Mouse (Mus musculus) adipocyte (in vitro differentiated cells): ENCODE measurements around the gene Poldip2.
A peak's percentile ranks its signal among the peaks of the same experiment; 100 is the strongest.

Source experiments
- DNase-seq: peaks from one replicate; pipeline ENCODE4 v3.0.0-alpha.2; 2016; ENCODE audit warnings: low spot score

Gene Poldip2

DNA sequence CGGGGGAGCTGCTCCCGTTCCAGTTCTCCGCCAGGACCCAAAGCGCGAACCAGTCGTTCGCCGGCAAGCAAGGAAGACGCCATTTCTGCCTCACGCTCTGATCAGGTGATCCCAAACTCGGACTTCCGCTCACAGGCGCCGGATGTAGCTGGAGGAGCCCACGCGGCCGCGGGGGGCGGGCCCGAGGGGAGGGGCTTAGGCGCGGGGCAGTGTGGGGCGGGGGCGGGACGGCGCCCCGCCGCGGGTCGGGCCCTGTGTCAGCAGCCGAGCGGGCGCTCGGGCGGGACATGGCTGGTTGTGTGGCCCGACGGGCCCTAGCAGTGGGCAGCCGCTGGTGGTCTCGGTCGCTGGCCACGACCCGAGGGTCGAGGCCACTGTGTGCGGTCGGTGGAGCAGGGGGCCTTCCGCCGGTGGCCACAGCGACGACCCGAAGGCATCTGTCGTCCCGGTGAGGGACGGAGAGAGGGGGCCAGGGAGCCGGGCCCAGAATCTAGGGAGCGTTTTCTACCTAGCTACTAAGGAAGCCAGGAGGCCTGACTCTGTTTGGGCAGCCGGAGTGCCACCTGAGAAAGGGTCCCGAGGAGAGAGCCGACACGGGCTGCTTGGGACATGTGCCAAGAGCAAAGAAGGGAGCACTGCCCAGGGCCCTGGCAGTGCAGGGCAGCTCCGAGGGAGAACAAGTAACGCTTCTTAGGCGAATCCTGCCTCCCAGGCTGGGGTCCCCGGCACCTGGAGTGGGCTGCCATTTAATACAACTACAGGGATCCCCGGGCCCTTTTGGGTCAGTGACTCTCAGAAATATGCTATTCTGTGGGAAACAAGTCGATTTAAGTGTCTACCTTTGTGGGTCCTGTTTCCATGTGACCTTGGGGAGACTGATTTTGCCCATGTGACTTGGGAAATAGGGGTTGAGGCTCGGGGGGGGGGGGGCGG is at the start of gene Poldip2, which contains the start of gene Tmem199:
TSS of gene Poldip2 (plus strand) at position 169 of the 933 bp plus-strand sequence.
TSS of gene Tmem199 (minus strand) at position 148 of the 933 bp plus-strand sequence.
- peak; percentile 93 for DNase-seq

DNA sequence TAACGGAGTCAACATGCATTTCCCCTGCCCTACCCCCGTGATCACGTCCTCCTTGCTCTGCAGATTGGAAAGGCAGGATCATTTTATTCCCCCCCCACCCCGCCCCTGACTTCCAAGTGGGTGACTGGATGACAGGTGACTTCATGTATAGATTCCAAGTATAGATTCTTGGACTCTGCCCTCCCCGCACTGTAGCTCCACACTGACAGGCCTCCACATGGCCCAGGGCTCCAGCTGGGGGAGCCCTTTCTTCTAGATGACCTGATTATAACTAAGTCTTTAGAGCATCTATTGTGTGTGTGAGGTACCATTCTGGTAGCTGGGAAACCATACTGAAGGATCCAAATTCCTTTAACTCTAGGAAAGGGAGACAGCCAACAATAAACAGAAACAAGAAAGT is 49.3 kb upstream of the Poldip2 start:
- DNase-seq = no peak

DNA sequence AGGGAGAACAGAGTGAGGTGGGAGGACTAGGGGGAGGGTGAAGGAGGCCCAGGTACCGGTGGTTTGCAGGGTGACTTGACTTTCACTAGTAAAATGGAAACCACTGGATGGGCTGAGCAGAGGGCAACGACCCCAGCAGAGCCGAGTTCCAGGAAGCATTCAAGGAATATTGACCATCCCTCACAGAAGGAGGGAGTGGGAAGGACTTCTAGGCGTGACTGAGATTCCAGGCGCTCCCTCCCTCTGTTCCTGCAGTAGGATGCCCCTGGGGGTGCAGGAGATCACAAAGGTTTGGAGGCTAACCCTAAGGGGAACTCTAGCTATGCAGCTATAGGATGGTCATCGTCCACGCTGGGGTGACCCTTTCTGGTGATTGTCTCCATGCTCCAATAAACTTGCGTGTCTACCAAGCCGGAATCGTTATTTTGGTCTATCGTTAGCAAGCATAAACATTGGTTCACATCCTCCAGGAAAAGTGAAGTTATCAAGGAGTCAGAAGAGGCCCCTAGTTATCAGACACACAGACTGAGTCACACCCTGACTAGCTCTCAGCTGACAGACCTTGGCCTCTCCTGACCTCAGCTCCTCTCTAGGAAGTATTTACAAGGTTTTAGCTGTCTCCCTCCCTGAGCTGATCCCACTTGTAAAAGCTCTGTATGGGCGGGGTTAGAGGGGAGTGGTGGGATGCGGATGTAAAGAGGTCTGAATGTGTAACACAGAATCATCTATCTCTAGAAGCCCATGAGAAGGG is 48.5 kb upstream of the Poldip2 start:
- no peak for DNase-seq

DNA sequence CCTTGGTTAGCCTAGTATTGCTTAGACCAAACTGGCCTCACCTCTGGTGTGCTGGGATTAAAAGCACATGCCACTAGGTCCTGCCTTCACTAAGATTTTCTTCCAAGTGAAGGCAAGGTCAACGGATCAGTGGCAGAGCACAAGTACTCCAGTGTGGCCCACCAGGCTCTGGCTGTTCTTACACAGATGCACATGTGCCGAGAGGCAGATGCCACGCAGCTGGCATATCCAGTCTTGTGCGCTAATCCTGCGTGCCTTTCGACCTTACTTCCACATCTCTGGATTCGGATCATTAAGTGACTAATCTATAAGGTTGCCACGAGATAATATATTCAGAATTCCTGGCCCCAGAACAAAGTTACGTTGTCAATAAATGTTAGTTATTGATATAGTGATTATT is 46.9 kb upstream of the Poldip2 start:
- no peak for DNase-seq

DNA sequence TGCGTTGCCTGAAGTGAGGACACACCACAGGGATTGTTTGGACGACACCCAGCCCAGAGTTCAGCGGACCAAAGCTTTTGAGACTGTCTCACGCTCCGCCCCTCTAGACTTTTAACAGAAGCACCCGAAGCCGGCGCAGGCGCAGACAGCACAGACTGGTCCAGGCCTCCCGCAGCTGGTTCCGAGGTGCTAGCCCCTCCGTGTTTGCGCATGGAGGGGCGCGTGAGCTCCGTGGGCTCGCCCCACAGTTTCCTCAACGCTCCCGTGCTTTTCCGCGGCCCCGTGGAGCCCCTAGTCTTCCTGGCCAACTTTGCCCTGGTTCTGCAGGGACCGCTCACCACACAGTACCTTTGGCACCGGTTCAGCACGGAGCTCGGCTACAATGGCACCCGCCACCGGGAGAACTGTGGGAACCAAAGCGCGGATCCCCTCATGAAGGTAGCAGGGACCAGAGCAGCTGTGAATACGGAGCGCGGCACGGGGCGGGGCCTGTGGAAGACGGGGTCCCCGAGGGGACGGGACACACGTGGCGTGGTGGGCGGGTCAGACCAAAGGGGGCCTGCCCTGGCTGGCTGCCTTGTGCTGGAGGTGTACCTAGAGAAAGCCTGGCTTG is 46.3 kb upstream of the Poldip2 start, which contains the start of gene Slc46a1:
TSS of gene Slc46a1 (plus strand) at position 130 of the 613 bp plus-strand sequence.
- DNase-seq = peak; percentile 91

DNA sequence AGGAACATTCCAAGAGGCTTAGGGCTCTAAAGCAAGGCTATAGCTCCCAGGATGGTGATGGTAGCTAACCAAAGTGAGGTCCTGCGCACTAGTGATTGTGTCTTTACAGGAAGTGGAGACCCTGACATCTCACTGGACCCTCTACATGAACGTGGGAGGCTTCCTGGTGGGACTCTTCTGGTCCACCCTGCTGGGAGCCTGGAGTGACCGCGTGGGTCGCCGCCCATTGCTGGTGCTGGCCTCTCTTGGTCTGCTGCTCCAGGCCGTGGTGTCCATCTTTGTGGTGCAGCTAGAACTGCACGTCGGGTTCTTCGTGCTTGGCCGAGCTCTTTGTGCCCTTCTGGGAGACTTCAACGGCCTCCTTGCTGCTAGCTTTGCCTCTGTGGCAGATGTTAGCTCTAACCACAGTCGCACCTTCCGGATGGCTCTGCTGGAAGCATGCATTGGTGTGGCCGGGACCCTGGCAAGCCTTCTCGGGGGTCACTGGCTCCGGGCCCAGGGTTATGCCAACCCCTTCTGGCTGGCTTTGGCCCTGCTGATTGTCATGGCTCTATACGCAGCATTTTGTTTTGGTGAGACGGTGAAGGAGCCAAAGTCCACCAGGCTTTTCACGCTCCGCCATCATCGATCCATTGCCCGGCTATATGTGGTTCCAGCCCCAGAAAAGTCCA is 45.6 kb upstream of the Poldip2 start:
- DNase-seq = no peak

DNA sequence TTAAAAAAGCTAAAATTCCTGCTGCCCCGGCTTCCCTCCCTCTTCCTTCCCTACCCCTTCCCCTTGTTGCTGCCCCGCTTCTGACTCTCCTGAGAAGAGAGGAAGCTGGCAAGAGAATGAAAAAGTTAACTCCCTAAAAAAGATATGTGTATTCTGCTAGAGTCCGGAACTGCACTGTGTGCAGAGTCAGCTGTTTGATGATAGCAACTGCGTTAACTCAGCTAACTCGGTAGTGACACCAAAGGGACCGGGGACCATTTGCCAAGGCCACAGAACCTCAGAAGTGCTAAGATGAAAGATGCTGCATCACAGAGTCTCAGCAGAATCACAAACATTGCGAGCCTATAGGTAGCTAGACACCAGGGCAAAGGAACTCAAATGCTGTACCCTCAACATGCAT is 44.5 kb upstream of the Poldip2 start:
- DNase-seq = no peak

DNA sequence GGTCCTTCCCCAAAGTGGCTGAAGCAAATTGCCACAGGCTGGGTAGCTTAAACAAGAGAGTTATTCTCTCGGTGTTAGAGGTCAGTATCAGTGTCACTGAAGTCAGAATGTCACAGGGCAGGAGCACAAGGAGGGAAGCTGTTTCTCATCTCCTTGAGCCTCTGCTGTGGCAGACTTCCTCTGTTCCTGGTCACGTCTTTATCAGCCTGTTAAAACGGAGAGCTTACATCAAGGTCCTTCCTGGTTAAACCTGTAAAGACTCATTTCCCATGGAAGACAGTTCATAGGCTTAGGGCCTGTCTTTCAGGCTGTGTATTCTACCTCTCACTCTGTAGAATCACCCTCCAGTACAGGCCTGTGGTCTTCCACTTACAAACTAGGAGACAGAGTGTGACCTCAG is 44.1 kb upstream of the Poldip2 start:
- DNase-seq = no peak

DNA sequence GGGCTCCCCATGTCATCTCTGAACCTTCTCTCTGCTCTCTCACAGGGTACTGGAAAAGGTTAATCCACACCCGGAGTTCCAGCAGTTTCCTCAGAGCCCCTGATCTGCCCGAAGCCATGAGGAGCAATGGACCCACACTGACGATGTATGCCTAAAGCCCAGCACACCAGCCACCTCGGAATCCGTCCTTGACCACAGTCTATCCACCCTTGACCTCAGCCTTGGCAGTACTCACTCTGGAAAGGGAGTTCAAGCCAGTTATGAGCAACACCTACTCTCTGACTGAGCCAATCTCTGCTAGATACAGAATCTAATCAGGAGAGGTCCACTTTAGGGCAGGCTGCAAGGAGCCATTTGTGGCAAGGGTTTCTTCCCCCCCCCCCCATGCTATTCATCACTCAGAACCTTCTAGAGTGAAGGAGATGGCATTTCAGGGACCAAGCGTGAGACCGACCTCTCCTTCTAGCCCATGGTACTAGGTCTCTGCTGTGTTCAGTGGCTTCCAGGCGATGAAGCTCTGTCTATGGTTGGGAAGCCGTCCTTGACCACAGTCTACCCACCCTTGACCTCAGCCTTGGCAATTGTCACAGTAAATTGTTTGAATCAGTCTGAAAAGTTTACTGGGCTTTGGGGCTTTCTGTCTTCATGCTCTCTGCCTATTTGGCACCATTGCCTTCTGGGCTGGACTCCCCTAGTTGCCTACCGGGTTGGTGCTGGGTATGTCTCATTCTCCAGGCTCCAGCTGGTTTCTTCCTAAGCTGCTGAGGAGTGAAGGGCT is 40.5 kb upstream of the Poldip2 start:
- DNase-seq = no peak

DNA sequence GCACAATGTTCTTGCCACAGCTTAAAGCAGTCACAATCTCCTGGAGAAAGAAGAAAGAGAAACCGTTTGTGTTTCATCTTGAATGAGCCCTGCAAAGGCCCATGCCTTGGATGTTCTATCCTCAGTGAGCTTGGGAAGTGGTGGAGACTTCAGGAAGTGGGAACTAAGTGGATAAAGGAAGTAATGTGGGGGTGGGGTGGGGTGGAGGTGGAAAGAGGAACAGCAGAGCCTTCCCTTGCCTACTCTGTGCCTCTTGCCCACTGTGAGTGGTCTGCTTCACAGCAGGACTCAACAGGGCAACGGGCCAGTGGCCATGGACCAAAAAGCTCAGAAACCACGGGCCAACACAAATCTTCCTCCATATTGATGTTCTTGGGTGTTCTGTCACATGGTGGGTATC is 36.7 kb upstream of the Poldip2 start:
- DNase-seq = no peak

DNA sequence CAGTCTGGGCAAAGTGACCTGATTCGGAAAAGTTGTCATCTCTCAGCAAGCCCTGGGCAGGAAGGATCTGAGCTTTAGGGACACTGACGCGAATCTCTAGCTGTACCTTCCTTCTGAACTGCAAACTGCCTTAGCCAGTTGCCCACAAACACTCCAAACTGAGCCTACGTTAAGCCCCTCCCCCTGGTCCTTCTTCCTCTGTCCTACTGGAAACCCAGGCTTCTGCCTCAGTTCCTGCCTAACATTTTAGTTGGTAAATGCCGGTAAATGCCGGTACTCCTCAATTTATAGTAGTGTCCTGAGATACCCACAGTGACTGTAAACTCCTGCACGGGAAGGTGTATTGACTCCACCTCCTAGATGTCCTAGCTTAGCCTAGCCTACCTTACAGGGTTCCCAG is 28.4 kb upstream of the Poldip2 start:
- DNase-seq = no peak

DNA sequence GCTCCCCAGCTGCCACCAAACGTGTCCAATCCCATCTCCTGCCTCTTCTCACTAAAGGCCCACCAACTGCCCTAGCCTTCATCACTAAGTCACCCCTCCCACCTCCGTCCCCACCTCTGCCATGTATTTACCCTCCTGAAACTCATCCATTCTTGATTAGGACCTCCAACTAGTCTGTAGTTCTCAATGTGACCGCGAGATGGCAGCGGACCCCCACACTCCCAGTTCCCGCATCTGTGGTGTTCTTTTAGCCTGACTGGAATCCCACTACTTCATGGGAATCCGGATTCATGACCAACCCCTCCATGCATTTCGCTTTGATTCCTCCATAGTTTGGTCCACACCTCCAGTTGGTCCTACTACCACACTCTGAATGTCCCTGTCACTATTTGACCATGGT is 23.8 kb upstream of the Poldip2 start:
- peak; percentile 58 for DNase-seq

DNA sequence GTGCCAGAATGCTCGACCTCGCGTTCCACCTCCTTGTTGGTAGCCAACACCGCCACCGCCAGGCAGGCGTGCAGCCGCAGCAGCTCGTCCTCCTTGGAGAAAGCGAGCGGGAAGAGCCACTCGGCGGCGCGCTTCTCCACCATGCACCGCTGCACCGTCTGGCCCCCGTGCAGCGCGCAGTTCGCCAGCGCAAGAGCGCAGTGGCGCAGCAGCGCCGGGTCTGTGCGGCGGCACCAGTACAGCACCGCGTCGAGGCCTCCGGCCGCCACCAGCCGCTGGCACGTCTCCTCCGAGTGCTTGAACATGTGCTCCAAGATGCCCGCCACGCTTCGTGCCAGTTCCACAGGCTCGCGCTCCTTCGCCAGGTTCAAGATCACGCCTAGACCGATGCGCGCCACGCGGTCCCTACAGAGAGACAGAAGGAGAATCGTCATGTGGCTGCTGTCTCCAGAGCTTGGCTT is 21.2 kb upstream of the Poldip2 start:
- no peak for DNase-seq

DNA sequence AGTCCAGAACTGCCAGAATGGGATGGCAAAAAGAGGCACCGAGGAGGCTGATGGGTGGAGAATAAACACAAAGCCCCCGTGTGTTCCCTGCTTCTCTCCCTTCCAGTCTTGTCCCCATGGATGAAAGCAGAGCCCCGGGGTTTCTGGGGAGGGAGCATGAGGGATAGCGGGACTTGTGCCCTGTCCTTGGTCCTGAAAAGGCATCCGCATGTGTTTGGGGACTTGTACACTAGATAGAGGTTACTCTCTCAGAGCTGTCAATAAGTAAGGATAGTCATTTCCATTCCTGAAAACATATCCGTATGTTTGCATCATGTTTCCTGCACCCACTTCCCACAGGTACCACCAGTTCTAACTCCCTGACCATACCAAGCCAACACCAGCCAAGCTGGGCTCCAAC is 16.1 kb upstream of the Poldip2 start:
- DNase-seq = peak; percentile 59

DNA sequence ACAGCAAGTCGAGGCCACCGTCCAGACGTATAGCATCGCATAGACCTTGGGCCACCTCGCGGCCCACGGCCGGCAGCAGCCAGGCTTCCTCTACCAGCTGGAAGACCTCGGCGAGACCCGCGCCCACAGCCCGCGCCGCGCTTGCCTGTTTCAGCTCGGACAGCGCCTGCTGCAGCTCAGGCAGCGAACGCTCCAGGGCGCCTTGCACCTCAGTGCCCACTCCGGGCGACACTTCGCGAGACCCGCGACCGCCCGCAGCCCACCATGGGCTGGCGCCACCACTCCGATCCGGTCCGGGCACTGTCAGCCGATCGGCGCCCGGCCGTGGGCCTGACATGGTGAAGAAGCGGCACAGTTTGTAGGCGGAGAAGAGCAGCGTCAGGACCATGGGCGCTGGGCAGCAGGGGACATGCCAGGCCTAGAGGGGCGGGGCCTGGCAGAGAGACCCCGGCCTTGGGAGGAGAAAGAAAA is 14.9 kb upstream of the Poldip2 start:
- no peak for DNase-seq

DNA sequence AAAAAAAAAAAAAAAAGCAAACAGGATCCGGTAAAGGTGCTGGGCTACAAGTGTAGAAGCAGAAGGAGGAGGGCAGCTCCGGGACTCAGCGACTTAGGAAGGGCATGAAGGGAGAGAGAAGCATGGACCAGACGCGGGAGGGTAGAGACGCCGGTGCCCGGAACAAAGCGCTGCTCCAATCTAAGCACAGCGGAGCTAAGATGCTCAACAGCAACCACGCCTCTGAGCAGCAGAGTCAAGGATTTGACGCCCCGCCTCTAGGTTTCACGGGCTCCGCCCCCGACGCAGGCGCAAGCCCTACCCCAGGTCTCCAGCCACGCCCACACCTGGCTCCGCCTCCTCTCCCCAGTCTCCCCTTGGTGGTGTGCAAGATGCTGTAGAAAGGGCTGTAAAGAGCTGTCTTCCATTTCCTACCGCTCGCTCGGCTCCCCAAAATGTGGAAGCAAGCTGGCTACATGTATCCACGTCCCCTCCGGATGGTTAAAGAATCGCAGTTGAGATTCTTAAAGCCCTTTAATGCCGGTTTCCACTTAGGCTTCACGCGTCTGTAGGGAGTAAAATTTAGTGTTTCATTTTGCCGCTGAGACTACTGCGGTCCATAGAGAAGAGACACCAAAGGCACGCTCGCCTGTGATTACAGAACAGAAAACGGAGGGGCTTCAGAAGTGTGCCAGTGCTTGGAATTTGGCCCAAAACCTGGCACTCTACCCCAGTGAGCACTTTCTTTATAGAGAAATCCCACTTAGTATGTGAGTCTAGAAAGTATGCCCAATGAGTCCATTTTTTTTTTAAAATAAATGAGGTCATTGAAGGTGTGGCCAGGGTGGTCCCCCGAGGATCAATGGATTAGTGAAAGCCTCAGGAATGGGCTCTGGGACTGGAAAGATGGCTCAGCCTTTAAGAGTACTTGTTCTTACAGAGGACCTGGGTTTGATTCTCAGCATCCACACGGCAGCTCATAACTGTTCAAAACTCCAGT is 14.2 kb upstream of the Poldip2 start, which contains the start of gene Sarm1:
TSS of gene Sarm1 (minus strand) at position 211 of the 979 bp plus-strand sequence.
- peak; percentile 66 for DNase-seq

DNA sequence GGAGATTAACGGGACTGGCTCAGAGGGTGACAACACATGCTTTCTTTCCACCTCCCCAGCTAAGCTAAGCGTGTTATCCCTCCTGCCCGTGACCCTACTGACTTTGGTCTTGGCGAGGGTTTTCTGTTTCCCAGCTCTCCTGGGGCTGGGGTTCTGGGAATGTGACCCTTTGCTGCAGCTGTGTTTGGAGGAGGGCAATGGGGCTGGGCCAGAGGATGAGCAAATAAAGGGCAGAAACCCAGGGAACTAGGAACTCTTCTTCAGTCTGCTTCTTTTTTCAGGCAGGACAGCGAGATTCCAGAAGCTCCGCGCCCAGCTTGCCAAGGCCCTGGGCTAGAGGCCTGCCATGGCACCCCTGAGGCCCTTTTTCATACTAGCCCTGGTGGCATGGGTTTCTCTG is 13.0 kb upstream of the Poldip2 start, which contains the start of gene Vtn:
TSS of gene Vtn (plus strand) at position 88 of the 400 bp plus-strand sequence.
- no peak for DNase-seq

DNA sequence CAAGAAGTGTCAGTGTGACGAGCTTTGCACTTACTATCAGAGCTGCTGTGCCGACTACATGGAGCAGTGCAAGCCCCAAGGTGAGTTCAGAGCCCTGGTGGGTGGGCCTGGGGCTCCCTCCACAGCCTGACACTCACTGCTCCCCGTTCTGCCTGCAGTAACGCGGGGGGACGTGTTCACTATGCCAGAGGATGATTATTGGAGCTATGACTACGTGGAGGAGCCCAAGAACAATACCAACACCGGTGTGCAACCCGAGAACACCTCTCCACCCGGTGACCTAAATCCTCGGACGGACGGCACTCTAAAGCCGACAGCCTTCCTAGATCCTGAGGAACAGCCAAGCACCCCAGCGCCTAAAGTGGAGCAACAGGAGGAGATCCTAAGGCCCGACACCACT is 12.4 kb upstream of the Poldip2 start:
- DNase-seq = no peak

DNA sequence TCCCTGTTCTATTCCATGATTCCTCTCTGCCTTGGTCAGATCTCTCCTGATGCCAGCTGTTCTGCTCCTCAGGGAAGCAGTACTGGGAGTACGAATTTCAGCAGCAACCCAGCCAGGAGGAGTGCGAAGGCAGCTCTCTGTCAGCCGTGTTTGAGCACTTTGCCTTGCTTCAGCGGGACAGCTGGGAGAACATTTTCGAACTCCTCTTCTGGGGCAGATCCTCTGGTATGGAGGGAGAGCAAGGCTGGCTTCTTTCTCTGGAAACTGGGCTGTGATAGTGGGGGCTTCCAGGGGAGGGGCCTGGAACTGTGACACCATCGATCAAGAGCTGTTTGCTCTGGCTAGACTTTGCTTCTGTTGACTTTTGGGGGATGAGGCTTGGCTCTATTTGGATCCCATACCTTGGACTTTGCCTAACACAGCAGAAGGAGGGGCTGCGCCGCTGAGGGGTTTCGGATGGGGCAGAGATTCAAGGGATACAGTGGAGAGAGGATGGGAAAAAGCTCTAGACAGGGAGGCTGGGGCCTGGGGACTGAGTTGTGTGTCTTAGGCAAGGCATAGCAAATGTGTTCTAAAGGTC is 11.3 kb upstream of the Poldip2 start:
- no peak for DNase-seq
